Mouse (Mus musculus): ENCODE results near the gene Gm14525. TPM values are rescaled to one million over a fixed set of nuclear protein-coding genes. Genes with fewer than 3 reads are reported as not detected.
"Not testable (repeated sequence)": the region's sequence is repeated elsewhere in the genome, so short reads cannot be mapped to it uniquely, and the experiment has no call there.

Gene Gm14525
- polyA plus RNA-seq (2012; rRNA removed) = not detected in 2 replicates

DNA sequence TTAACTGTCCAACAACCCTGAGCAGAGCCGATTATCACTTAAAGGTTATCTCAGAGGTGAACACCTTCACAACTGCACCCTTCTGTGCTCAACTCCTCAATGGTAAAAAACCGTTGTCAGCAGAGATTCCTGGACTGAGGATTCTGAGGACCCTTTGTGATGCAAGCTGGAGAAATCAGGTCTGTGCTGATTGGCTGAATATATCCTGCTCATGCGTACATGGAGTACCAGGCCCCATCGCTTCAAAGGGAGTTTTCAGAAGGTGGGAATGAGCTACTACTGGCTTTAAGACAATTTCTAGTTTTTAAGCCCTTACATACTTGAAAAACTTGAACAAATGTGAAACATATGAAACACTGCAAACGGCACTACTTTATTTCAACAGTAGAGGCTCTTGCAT, at the start of gene Gm14525:
Gene Gm14525, minus strand, starts transcription at position 101 of the 400 bp plus-strand sequence.
- not testable (repeated sequence) for H3K4me3 ChIP-seq (ENCODE audit: insufficient read depth, low read length); H3K27ac ChIP-seq (ENCODE audit: insufficient read depth, low read length); H3K4me1 ChIP-seq (ENCODE audit: control insufficient read depth, insufficient read depth, low read length)

Other genes starting within 250 kb of the Gm14525 start
- gene Slx, start 157.1 kb downstream of the Gm14525 start, polyA plus RNA-seq (2012; rRNA removed) = not detected in 2 replicates
- gene Gm6121, start 233.1 kb upstream of the Gm14525 start, polyA plus RNA-seq (2012; rRNA removed) = not detected in 2 replicates